Mouse (Mus musculus) G1E (cell line): ENCODE results near the gene Ugt1a10. TPM values are rescaled to one million over a fixed set of nuclear protein-coding genes. Genes with fewer than 3 reads are reported as not detected.
"Not testable (repeated sequence)": the region's sequence is repeated elsewhere in the genome, so short reads cannot be mapped to it uniquely, and the experiment has no call there.

Source experiments
- ATAC-seq: 2 replicates; pipeline ENCODE4 v1.8.0; 2016; ENCODE audit warnings: mild to moderate bottlenecking; ENCODE audit not compliant: insufficient number of reproducible peaks, poor library complexity, low FRiP score, severe bottlenecking; ENCODE audit errors: extremely low read depth
- DNase-seq: peaks from one replicate; pipeline ENCODE4 v3.0.0; 2012; ENCODE audit warnings: low spot score
- H3K27me3 ChIP-seq: 2 replicates; pipeline ENCODE4 v1.6.1; 2012; ENCODE audit warnings: mild to moderate bottlenecking, low read length, inconsistent platforms; ENCODE audit not compliant: insufficient read depth
- H3K36me3 ChIP-seq: replicated peaks from 2 replicates; pipeline ENCODE3; 2012; ENCODE audit warnings: mild to moderate bottlenecking, inconsistent platforms
- H3K4me1 ChIP-seq: 2 replicates; pipeline ENCODE4 v1.6.1; 2012; ENCODE audit warnings: low read depth, low read length, inconsistent platforms, mixed read lengths; ENCODE audit not compliant: insufficient read depth
- H3K4me3 ChIP-seq: 2 replicates; pipeline ENCODE4 v1.5.1; 2012; ENCODE audit warnings: low read depth, mild to moderate bottlenecking, inconsistent platforms, low read length, moderate library complexity, mixed read lengths
- H3K9me3 ChIP-seq: replicated peaks from 2 replicates; pipeline ENCODE4 v1.6.1; 2012; ENCODE audit warnings: inconsistent platforms
- CTCF ChIP-seq: IDR thresholded peaks from 2 replicates; pipeline ENCODE4 v1.5.1; 2012; ENCODE audit warnings: low read depth, low read length, inconsistent platforms, mixed read lengths
- GATA1 ChIP-seq: IDR thresholded peaks from 2 replicates; pipeline ENCODE4 v1.6.1; 2012; ENCODE audit warnings: borderline replicate concordance, low read length, inconsistent platforms, mixed read lengths
- GATA2 ChIP-seq: IDR thresholded peaks from 2 replicates; pipeline ENCODE4 v1.6.1; 2012; ENCODE audit warnings: low read depth, low read length, inconsistent platforms, borderline replicate concordance
- POLR2AphosphoS5 ChIP-seq: IDR thresholded peaks from 2 replicates; pipeline ENCODE4 v1.6.1; 2012; ENCODE audit warnings: low read depth, low read length, inconsistent platforms; ENCODE audit not compliant: insufficient replicate concordance
- TAL1 ChIP-seq: conservative IDR thresholded peaks from 2 replicates; pipeline ENCODE4 v1.6.1; 2012; ENCODE audit warnings: low read depth, low read length, inconsistent platforms, mixed read lengths
- polyA plus RNA-seq: library from polyadenylated mRNA; stranded (reverse); fragments of >175 nt; gene quantifications from 2 replicates; pipeline ENCODE4 v1.2.3, GENCODE M21; 2012
- total RNA-seq, 2 experiments: library from RNA; stranded (forward) in 1 of 2; stranded (reverse) in 1 of 2; fragments of 200-1000 nt in 1 of 2; fragments of >200 nt in 1 of 2; fragmentation: Nextera tagmentation in 1 of 2; gene quantifications; 2 replicates each; pipeline ENCODE4 v1.2.3; 2014 to 2017

The Ugt1a10 gene
- total and polyA plus RNA-seq, 3 experiments: 0.05 TPM; not detected in 2

GRCm38 (mm10) chr1:88219054-88219453 lies 163.9 kb downstream of the Ugt1a10 start:
- TF ChIP-seq TAL1: no peak
- no peak for TF ChIP-seq GATA1
- TF ChIP-seq GATA2: no peak
- TF ChIP-seq POLR2AphosphoS5: no peak
- TF ChIP-seq CTCF: no peak
- no peaks in the 10 kb centered on the region for H3K9me3 ChIP-seq
- DNase-seq: no peak
- no peak for ATAC-seq
- no peaks in the 10 kb centered on the region for H3K36me3 ChIP-seq
- H3K4me3 ChIP-seq: no peak overlapping the region
- H3K4me1 ChIP-seq: no peaks in the 10 kb centered on the region
- H3K27me3 ChIP-seq: no peaks in the 10 kb centered on the region

- H3K4me1 ChIP-seq: no peaks in the 10 kb centered on the region
- no peaks in the 10 kb centered on the region for H3K27me3 ChIP-seq
- DNase-seq: no peak
- TF ChIP-seq GATA1 (no peak), POLR2AphosphoS5 (no peak), TAL1 (no peak), CTCF (no peak), GATA2 (no peak)
- no peak for ATAC-seq
- no peak overlapping the region for H3K4me3 ChIP-seq
- no peaks in the 10 kb centered on the region for H3K9me3 ChIP-seq
- H3K36me3 ChIP-seq: no peaks in the 10 kb centered on the region
Measured at GRCm38 (mm10) chr1:88220336-88220735, 165.1 kb downstream of the Ugt1a10 start.

- Histone ChIP-seq H3K36me3 (no peaks in the 10 kb centered on the region), H3K27me3 (no peaks in the 10 kb centered on the region)
Measured at GRCm38 (mm10) chr1:88222216-88222615, 167.0 kb downstream of the Ugt1a10 start.

GRCm38 (mm10) chr1:88223011-88223515 lies 167.9 kb downstream of the Ugt1a10 start:
- not testable (repeated sequence) for ATAC-seq, H3K4me3 ChIP-seq, DNase-seq, H3K36me3 ChIP-seq, H3K4me1 ChIP-seq, H3K9me3 ChIP-seq, H3K27me3 ChIP-seq

More at GRCm38 (mm10) chr1:88222216-88222615, 167.0 kb downstream of the Ugt1a10 start:
- Histone ChIP-seq H3K9me3 (no peaks in the 10 kb centered on the region), H3K4me3 (no peak overlapping the region), H3K4me1 (no peaks in the 10 kb centered on the region)
- no peak for TF ChIP-seq POLR2AphosphoS5
- TF ChIP-seq GATA2: no peak
- TF ChIP-seq CTCF: no peak
- no peak for TF ChIP-seq TAL1
- TF ChIP-seq GATA1: no peak
- no peak for ATAC-seq
- DNase-seq: no peak

GRCm38 (mm10) chr1:88223591-88223990 lies 168.4 kb downstream of the Ugt1a10 start:
- Histone ChIP-seq H3K4me1 (no peaks in the 10 kb centered on the region), H3K9me3 (no peaks in the 10 kb centered on the region), H3K36me3 (no peaks in the 10 kb centered on the region), H3K27me3 (no peaks in the 10 kb centered on the region), H3K4me3 (no peak overlapping the region)
- no peak for TF ChIP-seq GATA1
- no peak for TF ChIP-seq TAL1
- TF ChIP-seq POLR2AphosphoS5: no peak
- no peak for TF ChIP-seq GATA2
- TF ChIP-seq CTCF: no peak
- ATAC-seq: no peak
- DNase-seq: no peak

GRCm38 (mm10) chr1:88224029-88224776 lies 169.0 kb downstream of the Ugt1a10 start:
- H3K9me3 ChIP-seq: no peaks in the 10 kb centered on the region
- TF ChIP-seq TAL1 (no peak), CTCF (no peak), GATA2 (no peak), POLR2AphosphoS5 (no peak), GATA1 (no peak)
- no peak overlapping the region for H3K4me3 ChIP-seq
- no peaks in the 10 kb centered on the region for H3K36me3 ChIP-seq
- no peak for DNase-seq
- no peaks in the 10 kb centered on the region for H3K4me1 ChIP-seq
- no peaks in the 10 kb centered on the region for H3K27me3 ChIP-seq
- ATAC-seq: no peak

- not testable (repeated sequence) for ATAC-seq, H3K27me3 ChIP-seq, H3K9me3 ChIP-seq, H3K4me3 ChIP-seq, DNase-seq, H3K36me3 ChIP-seq, H3K4me1 ChIP-seq
Measured at GRCm38 (mm10) chr1:88225301-88225700, 170.1 kb downstream of the Ugt1a10 start.
